Mouse (Mus musculus): ENCODE measurements around the gene Uhrf1.
"Not testable (repeated sequence)": the region's sequence is repeated elsewhere in the genome, so short reads cannot be mapped to it uniquely, and the experiment has no call there.

DNA sequence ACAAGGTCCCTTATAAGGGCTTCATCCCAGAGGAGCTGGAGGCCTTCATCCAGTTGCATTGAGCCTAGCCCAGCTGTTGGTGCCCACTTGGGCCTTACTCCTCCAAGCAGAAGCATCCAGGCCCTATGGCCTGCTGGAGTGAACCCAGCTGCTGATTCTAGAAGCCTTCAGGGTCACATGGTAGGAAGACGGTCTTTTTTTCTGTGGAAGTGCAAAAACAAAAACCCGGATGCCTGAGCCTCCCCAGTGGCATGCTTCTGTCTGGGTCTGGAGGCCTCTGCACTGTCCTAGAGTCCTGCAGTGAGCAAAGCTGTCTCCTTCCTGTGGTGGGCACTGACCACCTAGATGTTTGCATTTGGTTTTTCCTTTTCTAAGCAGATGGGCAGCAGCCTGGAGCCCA lies 44.3 kb upstream of the Uhrf1 start:
- not testable (repeated sequence) for TF ChIP-seq GATA1, TAL1 (IDR thresholded peaks at IDR 0.05; ENCODE audit: low read length)

All from erythroblast, embryonic 14.5 days (primary cell).